Mouse (Mus musculus) lung, adult 2 months (tissue): ENCODE results near the gene Fam206a. TPM values are rescaled to one million over a fixed set of nuclear protein-coding genes. Genes with fewer than 3 reads are reported as not detected.

Experiments
- DNase-seq: peaks from one replicate; pipeline ENCODE4 v3.0.0; 2022
- H3K4me1 ChIP-seq: fragments of 200-500 bp; 2 replicates; pipeline ENCODE4 v1.6.1; 2011; ENCODE audit warnings: low read length; ENCODE audit not compliant: control insufficient read depth, insufficient read depth
- H3K4me3 ChIP-seq: fragments of 200-500 bp; replicated peaks from 2 replicates; pipeline ENCODE3; 2011; ENCODE audit warnings: low read depth, mild to moderate bottlenecking, control low read depth, low read length; ENCODE audit errors: extremely low read depth
- CTCF ChIP-seq: fragments of 200-500 bp; IDR thresholded peaks from 2 replicates; pipeline ENCODE4 v1.5.1; 2011; ENCODE audit warnings: mild to moderate bottlenecking, low read length, control low read depth; ENCODE audit not compliant: insufficient read depth
- POLR2A ChIP-seq: fragments of 200-500 bp; IDR thresholded peaks from 2 replicates; pipeline ENCODE4 v1.6.1; 2011; ENCODE audit warnings: low read depth, mild to moderate bottlenecking, control low read depth, low read length, borderline replicate concordance; ENCODE audit errors: extremely low read depth
- WGBS: fragments of 180-500 bp; shearing (Covaris S2); methylation state at CpG from one replicate; pipeline ENCODE4 v1.1.7; 2018; 5-methylcytosine and 5-hydroxymethylcytosine counted together
- polyA plus RNA-seq: library from polyadenylated mRNA; depleted of rRNA; stranded (reverse); fragments of >200 nt; gene quantifications from 2 replicates; pipeline ENCODE4 v1.2.3, GENCODE M21; 2012; rRNA removed

The Fam206a gene
- polyA plus RNA-seq, 1 experiment: 3.5 TPM

DNA sequence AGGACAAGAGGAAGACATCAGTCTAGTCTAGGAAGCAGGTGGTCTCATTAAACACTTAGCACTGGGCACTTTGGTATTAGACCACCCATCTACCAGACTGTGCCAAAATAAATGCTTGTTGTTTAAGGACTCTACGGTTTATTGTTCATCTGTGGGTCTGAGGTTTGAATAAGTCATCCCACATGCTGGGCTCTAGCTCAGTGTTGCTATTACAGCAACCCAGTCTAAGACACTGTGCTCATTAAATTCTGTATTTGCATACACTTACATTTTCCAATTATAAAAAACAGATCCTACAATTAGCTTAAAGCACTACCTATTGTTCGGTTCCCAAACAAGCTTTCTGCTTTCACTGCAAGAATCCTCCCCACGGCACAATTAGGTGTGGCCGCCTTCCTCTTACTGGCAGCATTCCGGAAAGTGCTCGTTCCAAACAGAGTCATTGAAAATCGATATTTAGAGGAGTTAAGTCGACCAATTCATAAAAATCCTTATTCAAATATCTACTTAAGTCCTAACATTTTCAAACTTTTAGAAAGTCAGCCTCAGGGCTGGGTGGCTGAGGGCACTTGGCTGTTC, 54.3 kb downstream of the Fam206a start:
- no peak for TF ChIP-seq CTCF
- no peak for TF ChIP-seq POLR2A
- 69% methylated on average over 8 of the region's 8 CpGs for WGBS
- no peak for DNase-seq
- no peaks in the 10 kb centered on the region; the same call in 1 of the 2 replicates for H3K4me1 ChIP-seq
- no peak overlapping the region for H3K4me3 ChIP-seq

DNA sequence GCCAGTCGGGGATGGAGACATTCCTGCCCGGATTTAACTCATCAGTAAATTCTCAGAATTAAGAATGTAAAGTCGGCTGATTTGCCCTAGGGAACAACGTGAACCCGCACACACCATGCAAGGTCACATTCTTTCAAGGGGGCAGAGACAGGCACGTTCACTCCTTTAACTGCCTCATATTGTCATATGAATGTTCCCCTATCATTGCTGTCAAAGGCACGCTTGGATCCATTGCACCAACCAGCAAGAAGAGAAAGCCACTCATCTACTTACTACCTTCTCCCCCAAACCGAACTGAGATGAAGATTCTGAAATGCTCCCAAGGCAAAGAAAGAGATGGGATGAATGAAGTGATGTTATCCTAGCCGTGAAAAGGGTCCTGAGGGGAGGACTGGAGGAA, 56.6 kb downstream of the Fam206a start:
- no peak for DNase-seq
- TF ChIP-seq CTCF: no peak
- TF ChIP-seq POLR2A: no peak
- no peak overlapping the region for H3K4me3 ChIP-seq
- 66% methylated on average over 9 of the region's 9 CpGs for WGBS
- no peaks in the 10 kb centered on the region; the same call in 1 of the 2 replicates for H3K4me1 ChIP-seq

Other genes starting within 250 kb of the Fam206a start
- gene Gm26657, start 62.3 kb upstream of the Fam206a start, polyA plus RNA-seq: not detected in 2 replicates
- 0.27 and 0.28 TPM in 2 replicates for gene Actl7b, start 60.9 kb upstream of the Fam206a start, polyA plus RNA-seq
- 0.09 TPM in 1 of 2 replicates, not detected in the other for gene Actl7a, start 58.9 kb upstream of the Fam206a start, polyA plus RNA-seq
- 10.2 and 16.0 TPM in 2 replicates for gene Elp1, start within 50 bp of the Fam206a start, polyA plus RNA-seq
- 4.4 and 8.8 TPM in 2 replicates for gene Ctnnal1, start 62.8 kb downstream of the Fam206a start, polyA plus RNA-seq
- 15.4 and 20.5 TPM in 2 replicates for gene Tmem245, start 145.1 kb downstream of the Fam206a start, polyA plus RNA-seq
- 0.01 and 0.04 TPM in 2 replicates for gene Frrs1l, start 188.0 kb downstream of the Fam206a start, polyA plus RNA-seq